Mouse (Mus musculus): ENCODE data around the gene Eva1a. TPM values are rescaled to one million over a fixed set of nuclear protein-coding genes. Genes with fewer than 3 reads are reported as not detected.
A peak's percentile ranks its signal among the peaks of the same experiment; 100 is the strongest.

Eva1a gene
- polyA plus RNA-seq, 1 experiment from 2014 or later = 17.2 TPM

GRCm38 (mm10) chr6:82127827-82128226 lies 87.0 kb downstream of the Eva1a start:
- no peak overlapping the region for H3K9ac ChIP-seq
- ATAC-seq (ENCODE audit: insufficient number of reproducible peaks, low FRiP score, low TSS enrichment, low read depth) = peak; percentile 51; the same call in 1 of the 2 replicates
- 45% methylated on average over 9 of the region's 9 CpGs for WGBS
- no peaks in the 10 kb centered on the region for H3K9me3 ChIP-seq (replicated peaks)
- no peaks in the 10 kb centered on the region for H3K36me3 ChIP-seq
- no peak overlapping the region for H3K27ac ChIP-seq (replicated peaks)
- H3K4me3 ChIP-seq (replicated peaks) = no peak overlapping the region
- H3K4me1 ChIP-seq = no peaks in the 10 kb centered on the region
- H3K4me2 ChIP-seq (replicated peaks) = no peak overlapping the region
- no peaks in the 10 kb centered on the region for H3K27me3 ChIP-seq

GRCm38 (mm10) chr6:82129630-82130217 lies 88.9 kb downstream of the Eva1a start:
- Histone ChIP-seq H3K27me3 (no peaks in the 10 kb centered on the region), H3K9me3 (replicated peaks) (no peaks in the 10 kb centered on the region), H3K4me1 (no peaks in the 10 kb centered on the region), H3K9ac (no peak overlapping the region), H3K4me3 (replicated peaks) (no peak overlapping the region), H3K4me2 (replicated peaks) (no peak overlapping the region), H3K27ac (replicated peaks) (no peak overlapping the region), H3K36me3 (no peaks in the 10 kb centered on the region)
- ATAC-seq (ENCODE audit: insufficient number of reproducible peaks, low FRiP score, low TSS enrichment, low read depth) = no peak
- 51% methylated on average over 9 of the region's 9 CpGs for WGBS

- Histone ChIP-seq H3K4me1 (no peaks in the 10 kb centered on the region), H3K4me2 (replicated peaks) (no peak overlapping the region), H3K9me3 (replicated peaks) (no peaks in the 10 kb centered on the region), H3K9ac (no peak overlapping the region), H3K27ac (replicated peaks) (no peak overlapping the region), H3K36me3 (no peaks in the 10 kb centered on the region), H3K27me3 (no peaks in the 10 kb centered on the region), H3K4me3 (replicated peaks) (no peak overlapping the region)
- ATAC-seq (ENCODE audit: insufficient number of reproducible peaks, low FRiP score, low TSS enrichment, low read depth) = no peak
- WGBS = 67% methylated on average over 13 of the region's 13 CpGs
These were observed 92.2 kb downstream of the Eva1a start for GRCm38 (mm10) chr6:82132876-82133591.

- no peaks in the 10 kb centered on the region for H3K27me3 ChIP-seq
- H3K9ac ChIP-seq = no peak overlapping the region
- no peak overlapping the region for H3K27ac ChIP-seq (replicated peaks)
- H3K4me2 ChIP-seq (replicated peaks) = no peak overlapping the region
- no peaks in the 10 kb centered on the region for H3K36me3 ChIP-seq
- H3K4me1 ChIP-seq = no peaks in the 10 kb centered on the region
- no peaks in the 10 kb centered on the region for H3K9me3 ChIP-seq (replicated peaks)
- no peak overlapping the region for H3K4me3 ChIP-seq (replicated peaks)
- 60% methylated on average over 7 of the region's 7 CpGs for WGBS
- no peak for ATAC-seq (ENCODE audit: insufficient number of reproducible peaks, low FRiP score, low TSS enrichment, low read depth)
These were observed 92.7 kb downstream of the Eva1a start for GRCm38 (mm10) chr6:82133592-82133978.

GRCm38 (mm10) chr6:82135959-82136712 lies 95.3 kb downstream of the Eva1a start:
- Histone ChIP-seq H3K4me1 (no peaks in the 10 kb centered on the region), H3K4me2 (replicated peaks) (no peak overlapping the region), H3K27ac (replicated peaks) (no peak overlapping the region), H3K4me3 (replicated peaks) (no peak overlapping the region), H3K36me3 (no peaks in the 10 kb centered on the region), H3K9me3 (replicated peaks) (no peaks in the 10 kb centered on the region), H3K9ac (no peak overlapping the region), H3K27me3 (no peaks in the 10 kb centered on the region)
- 61% methylated on average over 13 of the region's 13 CpGs for WGBS
- ATAC-seq (ENCODE audit: insufficient number of reproducible peaks, low FRiP score, low TSS enrichment, low read depth) = no peak

Other genes starting within 250 kb of the Eva1a start
- gene Gcfc2, start 117.4 kb upstream of the Eva1a start, polyA plus RNA-seq (2015; fragmentation: Nextera tagmentation; extraction: Ambion mirVana) = 8.6 and 12.5 TPM in 2 replicates
- gene Mrpl19, start 75.1 kb upstream of the Eva1a start, polyA plus RNA-seq (2015; fragmentation: Nextera tagmentation; extraction: Ambion mirVana) = 40.0 and 48.4 TPM in 2 replicates